Mouse (Mus musculus): Measurements from ENCODE around the gene Olfr986. TPM values are rescaled to one million over a fixed set of nuclear protein-coding genes. Genes with fewer than 3 reads are reported as not detected.

Olfr986 gene
- polyA plus RNA-seq, 1 experiment, result not detected

GRCm38 (mm10) chr9:40206546-40206950, 25.8 kb downstream of the Olfr986 start:
- TF ChIP-seq CTCF (IDR thresholded peaks at IDR 0.05; ENCODE audit: borderline replicate concordance, extremely low read depth, insufficient read depth, insufficient read length), result no peak
- TF ChIP-seq POLR2A (IDR thresholded peaks at IDR 0.05; ENCODE audit: borderline replicate concordance, extremely low read depth, insufficient read depth, insufficient read length, poor library complexity, severe bottlenecking), result no peak
- DNase-seq (ENCODE audit: low read depth), result no peak

GRCm38 (mm10) chr9:40210744-40211143, 30.0 kb downstream of the Olfr986 start:
- TF ChIP-seq CTCF (IDR thresholded peaks at IDR 0.05; ENCODE audit: borderline replicate concordance, extremely low read depth, insufficient read depth, insufficient read length), result no peak
- no peak for TF ChIP-seq POLR2A (IDR thresholded peaks at IDR 0.05; ENCODE audit: borderline replicate concordance, extremely low read depth, insufficient read depth, insufficient read length, poor library complexity, severe bottlenecking)
- DNase-seq (ENCODE audit: low read depth), result no peak

- DNase-seq (ENCODE audit: low read depth), result no peak
- TF ChIP-seq CTCF (IDR thresholded peaks at IDR 0.05; ENCODE audit: borderline replicate concordance, extremely low read depth, insufficient read depth, insufficient read length), result no peak
- TF ChIP-seq POLR2A (IDR thresholded peaks at IDR 0.05; ENCODE audit: borderline replicate concordance, extremely low read depth, insufficient read depth, insufficient read length, poor library complexity, severe bottlenecking), result no peak
These were observed 33.3 kb downstream of the Olfr986 start for GRCm38 (mm10) chr9:40214058-40214457.

- DNase-seq (ENCODE audit: low read depth), result no peak
- TF ChIP-seq POLR2A (IDR thresholded peaks at IDR 0.05; ENCODE audit: borderline replicate concordance, extremely low read depth, insufficient read depth, insufficient read length, poor library complexity, severe bottlenecking), result no peak
- TF ChIP-seq CTCF (IDR thresholded peaks at IDR 0.05; ENCODE audit: borderline replicate concordance, extremely low read depth, insufficient read depth, insufficient read length), result no peak
These were observed 35.9 kb downstream of the Olfr986 start for GRCm38 (mm10) chr9:40216651-40217050.

GRCm38 (mm10) chr9:40224289-40224688, 43.6 kb downstream of the Olfr986 start:
- no peak for DNase-seq (ENCODE audit: low read depth)
- TF ChIP-seq CTCF (IDR thresholded peaks at IDR 0.05; ENCODE audit: borderline replicate concordance, extremely low read depth, insufficient read depth, insufficient read length) (peak; percentile 24; the same call in 1 of the 2 replicates), POLR2A (IDR thresholded peaks at IDR 0.05; ENCODE audit: borderline replicate concordance, extremely low read depth, insufficient read depth, insufficient read length, poor library complexity, severe bottlenecking) (no peak)

- TF ChIP-seq POLR2A (IDR thresholded peaks at IDR 0.05; ENCODE audit: borderline replicate concordance, extremely low read depth, insufficient read depth, insufficient read length, poor library complexity, severe bottlenecking) (no peak), CTCF (IDR thresholded peaks at IDR 0.05; ENCODE audit: borderline replicate concordance, extremely low read depth, insufficient read depth, insufficient read length) (peak; percentile 73; the same call in 1 of the 2 replicates)
- peak; percentile 93 for DNase-seq (ENCODE audit: low read depth)
These were observed 47.4 kb downstream of the Olfr986 start for GRCm38 (mm10) chr9:40227874-40228789.

- peak; percentile 49 for DNase-seq (ENCODE audit: low read depth)
- TF ChIP-seq POLR2A (IDR thresholded peaks at IDR 0.05; ENCODE audit: borderline replicate concordance, extremely low read depth, insufficient read depth, insufficient read length, poor library complexity, severe bottlenecking), result no peak
- TF ChIP-seq CTCF (IDR thresholded peaks at IDR 0.05; ENCODE audit: borderline replicate concordance, extremely low read depth, insufficient read depth, insufficient read length), result no peak
These were observed 48.1 kb downstream of the Olfr986 start for GRCm38 (mm10) chr9:40228804-40229331.

GRCm38 (mm10) chr9:40229479-40229878, 48.8 kb downstream of the Olfr986 start:
- DNase-seq (ENCODE audit: low read depth), result no peak
- no peak for TF ChIP-seq POLR2A (IDR thresholded peaks at IDR 0.05; ENCODE audit: borderline replicate concordance, extremely low read depth, insufficient read depth, insufficient read length, poor library complexity, severe bottlenecking)
- TF ChIP-seq CTCF (IDR thresholded peaks at IDR 0.05; ENCODE audit: borderline replicate concordance, extremely low read depth, insufficient read depth, insufficient read length), result no peak

- DNase-seq (ENCODE audit: low read depth), result no peak
- TF ChIP-seq POLR2A (IDR thresholded peaks at IDR 0.05; ENCODE audit: borderline replicate concordance, extremely low read depth, insufficient read depth, insufficient read length, poor library complexity, severe bottlenecking), result no peak
- no peak for TF ChIP-seq CTCF (IDR thresholded peaks at IDR 0.05; ENCODE audit: borderline replicate concordance, extremely low read depth, insufficient read depth, insufficient read length)
These were observed 50.3 kb downstream of the Olfr986 start for GRCm38 (mm10) chr9:40231019-40231418.

GRCm38 (mm10) chr9:40234233-40235072, 53.7 kb downstream of the Olfr986 start:
- DNase-seq (ENCODE audit: low read depth), result no peak
- TF ChIP-seq POLR2A (IDR thresholded peaks at IDR 0.05; ENCODE audit: borderline replicate concordance, extremely low read depth, insufficient read depth, insufficient read length, poor library complexity, severe bottlenecking) (no peak), CTCF (IDR thresholded peaks at IDR 0.05; ENCODE audit: borderline replicate concordance, extremely low read depth, insufficient read depth, insufficient read length) (no peak)

GRCm38 (mm10) chr9:40235220-40235619, 54.5 kb downstream of the Olfr986 start:
- DNase-seq (ENCODE audit: low read depth), result no peak
- TF ChIP-seq POLR2A (IDR thresholded peaks at IDR 0.05; ENCODE audit: borderline replicate concordance, extremely low read depth, insufficient read depth, insufficient read length, poor library complexity, severe bottlenecking) (no peak), CTCF (IDR thresholded peaks at IDR 0.05; ENCODE audit: borderline replicate concordance, extremely low read depth, insufficient read depth, insufficient read length) (no peak)

Other genes starting within 250 kb of the Olfr986 start
- not detected in 2 replicates for gene Olfr974, start 243.4 kb upstream of the Olfr986 start, polyA plus RNA-seq (2012; rRNA removed)
- 0.04 and 0.07 TPM in 2 replicates for gene Olfr975, start 228.9 kb upstream of the Olfr986 start, polyA plus RNA-seq (2012; rRNA removed)
- not detected in 2 replicates for gene Olfr976, start 219.8 kb upstream of the Olfr986 start, polyA plus RNA-seq (2012; rRNA removed)
- gene Olfr978, start 188.8 kb upstream of the Olfr986 start, polyA plus RNA-seq (2012; rRNA removed), result not detected in 2 replicates
- not detected in 2 replicates for gene Olfr979, start 177.5 kb upstream of the Olfr986 start, polyA plus RNA-seq (2012; rRNA removed)
- gene Olfr980, start 171.3 kb upstream of the Olfr986 start, polyA plus RNA-seq (2012; rRNA removed), result not detected in 2 replicates
- not detected in 2 replicates for gene Olfr981, start 159.5 kb upstream of the Olfr986 start, polyA plus RNA-seq (2012; rRNA removed)
- not detected in 2 replicates for gene Olfr982, start 107.1 kb upstream of the Olfr986 start, polyA plus RNA-seq (2012; rRNA removed)
- not detected in 2 replicates for gene Olfr983, start 87.3 kb upstream of the Olfr986 start, polyA plus RNA-seq (2012; rRNA removed)
- gene Olfr984, start 66.7 kb upstream of the Olfr986 start, polyA plus RNA-seq (2012; rRNA removed), result not detected in 2 replicates
- 0.07 TPM in 1 of 2 replicates, not detected in the other for gene Olfr985, start 50.7 kb upstream of the Olfr986 start, polyA plus RNA-seq (2012; rRNA removed)
- gene Tmem225, start 32.8 kb upstream of the Olfr986 start, polyA plus RNA-seq (2012; rRNA removed), result not detected in 2 replicates
- gene Zfp202, start 11.4 kb downstream of the Olfr986 start, polyA plus RNA-seq (2012; rRNA removed), result 6.7 and 9.4 TPM in 2 replicates
- gene Scn3b, start 88.3 kb downstream of the Olfr986 start, polyA plus RNA-seq (2012; rRNA removed), result 85.2 and 120 TPM in 2 replicates